Mouse (Mus musculus) ZHBTc4 (cell line): ENCODE data around the gene Zdhhc14.

Experiments
- DNase-seq: peaks from one replicate; pipeline ENCODE4 v3.0.0-alpha.2; 2011; ENCODE audit warnings: low read depth, low spot score

Zdhhc14 gene

GRCm38 (mm10) chr17:5504969-5505368 lies 12.6 kb downstream of the Zdhhc14 start:
- no peak for DNase-seq

DNA sequence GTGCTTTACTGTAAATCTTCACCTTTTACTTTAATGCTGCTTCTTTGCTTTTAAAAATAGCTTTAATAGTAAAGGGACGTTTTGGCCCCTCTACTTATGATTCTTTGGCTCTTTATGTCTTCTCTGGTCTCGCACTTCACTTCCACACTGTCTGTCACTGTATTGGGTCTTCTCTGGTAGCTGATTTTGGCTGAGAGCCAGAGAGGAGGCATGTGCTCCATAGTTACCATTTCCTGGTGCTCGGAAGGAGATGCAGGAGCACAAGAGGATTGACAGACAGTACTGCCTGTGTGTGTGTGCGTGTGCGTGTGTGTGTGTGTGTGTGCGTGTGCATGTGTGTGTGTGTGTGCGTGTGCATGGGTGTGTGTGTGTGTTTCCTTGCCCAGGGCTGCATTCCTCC lies 14.2 kb downstream of the Zdhhc14 start:
- DNase-seq: no peak

DNA sequence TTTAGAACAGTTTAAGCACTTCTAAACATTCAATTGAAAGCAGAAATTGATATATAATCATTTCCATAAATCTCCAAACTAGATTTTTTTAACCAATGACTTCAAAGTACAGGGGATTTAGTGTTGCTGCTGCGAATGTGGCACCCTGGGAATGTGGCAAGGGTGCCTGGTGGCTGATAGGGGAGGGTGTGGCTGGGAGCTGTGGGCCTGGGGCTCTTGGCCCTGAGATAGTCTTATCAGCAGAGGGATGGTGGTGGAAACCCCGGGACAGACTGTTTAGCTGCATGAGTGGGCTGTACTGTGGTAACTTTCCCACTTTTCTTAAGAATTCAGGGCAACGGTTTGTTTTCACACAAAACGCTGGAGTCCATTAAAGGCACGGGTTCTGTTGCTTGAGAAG lies 14.6 kb downstream of the Zdhhc14 start:
- DNase-seq: no peak

DNA sequence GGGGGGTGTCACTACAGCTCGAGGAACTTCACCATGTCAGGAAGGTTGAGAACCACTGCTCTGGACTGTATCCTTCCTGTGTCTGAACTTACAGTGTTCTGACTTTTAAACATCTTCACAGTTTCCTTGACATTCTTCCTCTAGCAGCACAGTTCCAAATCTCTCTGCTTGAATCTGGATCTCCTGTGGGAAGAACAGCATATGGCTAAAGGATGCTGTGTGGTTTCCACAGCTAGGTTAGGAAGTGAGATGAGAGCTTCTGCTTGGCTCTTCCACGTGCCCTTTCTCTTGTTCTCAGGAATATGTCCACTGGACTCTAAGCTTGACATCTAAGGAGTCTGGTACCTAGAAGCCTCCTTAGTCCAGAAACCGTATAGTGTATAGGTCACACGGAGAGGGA lies 15.7 kb downstream of the Zdhhc14 start:
- no peak for DNase-seq

DNA sequence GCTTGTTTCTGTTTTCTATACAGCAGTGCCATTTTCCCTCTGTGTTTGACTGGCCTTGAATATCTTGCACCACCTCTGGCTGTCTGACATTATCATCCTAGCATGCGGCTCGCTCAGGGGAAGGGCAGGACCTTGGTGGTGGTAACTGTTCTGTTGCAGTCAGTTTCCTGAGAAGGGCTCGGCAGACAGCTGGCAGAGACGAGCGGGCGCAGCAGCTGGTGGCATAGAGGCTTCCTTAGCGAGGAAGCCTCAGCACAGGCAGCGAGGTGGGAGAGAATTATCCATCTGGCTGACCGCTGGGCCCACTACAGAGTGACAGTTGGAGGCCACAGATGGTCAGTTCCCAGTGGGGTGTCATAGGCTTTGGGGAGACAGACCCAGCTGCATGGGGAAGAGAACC lies 18.2 kb downstream of the Zdhhc14 start:
- DNase-seq: no peak

DNA sequence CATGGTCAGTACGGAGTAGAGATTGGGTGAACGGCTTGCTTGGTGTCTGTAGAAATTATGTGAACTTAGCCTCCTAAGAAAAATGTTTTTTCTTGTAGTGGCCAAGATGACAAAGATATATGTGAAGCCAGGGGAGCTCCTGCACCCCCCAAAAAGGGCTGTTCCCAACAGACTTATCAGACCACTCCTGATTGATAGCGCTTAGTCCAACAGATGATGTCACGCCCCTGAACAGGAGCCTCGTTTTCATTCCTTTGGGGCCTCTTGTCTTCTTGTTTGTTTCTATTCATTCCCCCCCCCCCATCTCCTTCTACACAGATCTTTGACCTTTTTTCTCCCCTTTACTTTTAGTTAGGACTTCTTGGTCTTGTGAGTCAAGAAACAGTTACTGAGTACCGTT lies 19.4 kb downstream of the Zdhhc14 start:
- DNase-seq: no peak

GRCm38 (mm10) chr17:5519466-5519865 lies 27.1 kb downstream of the Zdhhc14 start:
- no peak for DNase-seq

- DNase-seq: no peak
Measured at GRCm38 (mm10) chr17:5519910-5520592, 27.7 kb downstream of the Zdhhc14 start.

GRCm38 (mm10) chr17:5521532-5521931 lies 29.2 kb downstream of the Zdhhc14 start:
- no peak for DNase-seq

DNA sequence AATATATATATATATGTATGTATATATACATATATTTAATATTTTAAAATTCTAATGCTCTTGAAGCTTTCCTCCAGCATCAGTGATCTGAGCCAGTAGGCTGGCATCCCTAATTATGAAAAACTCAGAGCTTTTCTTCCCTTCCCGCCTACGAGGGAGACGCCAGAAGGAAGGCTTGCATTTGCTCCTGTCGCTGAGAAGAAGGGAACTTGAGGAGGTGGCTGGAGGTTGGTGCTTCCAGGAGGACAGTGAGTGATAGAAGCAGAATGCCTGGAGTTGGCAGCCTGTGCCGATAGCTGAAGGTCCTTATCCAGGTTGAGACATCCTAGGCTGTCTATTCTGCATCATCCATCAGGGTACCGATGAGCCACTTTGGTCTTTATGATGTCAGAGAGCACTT lies 37.2 kb downstream of the Zdhhc14 start:
- no peak for DNase-seq

DNA sequence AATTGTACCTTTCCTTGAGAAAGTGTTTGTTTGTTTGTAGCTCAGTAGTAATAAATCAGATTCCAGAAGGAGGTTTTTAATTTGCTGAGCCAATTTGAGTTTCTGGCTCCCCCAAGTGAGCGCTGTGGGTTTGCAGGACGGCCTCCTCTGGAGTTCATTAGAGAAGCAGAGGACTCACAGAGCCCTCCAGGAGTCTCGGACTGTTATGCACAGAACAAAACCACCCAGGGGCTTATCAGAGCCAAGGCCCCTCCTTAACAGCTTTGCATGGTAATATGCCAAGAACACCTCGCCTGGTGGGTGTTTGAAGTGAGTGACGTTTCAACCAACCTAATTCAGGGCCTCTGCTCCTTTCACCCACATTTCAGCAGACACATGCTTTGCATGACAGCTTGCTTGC lies 40.5 kb downstream of the Zdhhc14 start:
- DNase-seq: no peak

GRCm38 (mm10) chr17:5535357-5535756 lies 43.0 kb downstream of the Zdhhc14 start:
- DNase-seq: peak; percentile 49

DNA sequence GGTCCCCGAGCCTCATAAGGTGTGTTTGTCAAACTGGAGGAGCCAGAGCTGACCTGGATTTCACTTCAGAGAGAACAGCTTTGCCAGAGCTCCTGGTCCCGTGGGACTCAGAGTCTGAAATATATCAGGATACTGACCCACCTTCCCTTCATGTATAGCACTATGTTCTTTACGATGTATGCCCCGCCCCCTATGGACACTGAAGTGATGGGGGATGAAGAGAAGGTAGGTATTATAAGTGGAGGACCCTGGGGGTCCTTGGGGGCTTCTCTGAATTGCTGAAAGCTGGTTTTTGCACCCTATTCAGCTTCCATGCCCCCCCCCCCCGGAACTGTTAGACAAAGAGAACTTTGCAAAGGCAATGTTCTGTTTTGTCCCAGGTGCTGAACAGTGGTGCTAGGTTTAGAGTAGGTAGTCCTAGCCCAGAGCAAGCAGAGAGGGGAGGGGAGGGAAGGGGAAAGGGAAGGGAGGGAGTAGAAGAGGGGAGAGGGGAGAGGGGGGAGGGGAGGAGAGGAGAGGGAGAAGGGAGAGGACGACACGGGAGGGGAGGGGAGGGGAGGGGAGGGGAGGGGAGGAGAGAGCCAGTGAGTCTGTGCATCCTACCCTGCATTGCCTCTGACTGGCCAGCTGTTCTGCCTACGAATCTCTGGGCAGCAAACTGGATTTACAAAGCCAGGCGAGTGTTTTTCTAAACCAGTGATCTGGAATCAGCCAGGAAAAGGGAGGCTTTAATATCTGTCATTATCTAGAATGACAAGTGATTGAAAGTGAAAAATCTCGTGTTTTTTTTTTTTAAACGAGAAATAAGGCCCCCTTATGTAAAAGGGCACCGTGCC lies 44.1 kb downstream of the Zdhhc14 start:
- DNase-seq: no peak

- DNase-seq: no peak
Measured at GRCm38 (mm10) chr17:5537095-5537575, 44.8 kb downstream of the Zdhhc14 start.

GRCm38 (mm10) chr17:5542177-5542576 lies 49.8 kb downstream of the Zdhhc14 start:
- DNase-seq: no peak

GRCm38 (mm10) chr17:5544065-5544464 lies 51.7 kb downstream of the Zdhhc14 start:
- DNase-seq: no peak

- no peak for DNase-seq
Measured at GRCm38 (mm10) chr17:5545065-5545464, 52.7 kb downstream of the Zdhhc14 start.

- DNase-seq: no peak
Measured at GRCm38 (mm10) chr17:5548546-5548945, 56.2 kb downstream of the Zdhhc14 start.

DNA sequence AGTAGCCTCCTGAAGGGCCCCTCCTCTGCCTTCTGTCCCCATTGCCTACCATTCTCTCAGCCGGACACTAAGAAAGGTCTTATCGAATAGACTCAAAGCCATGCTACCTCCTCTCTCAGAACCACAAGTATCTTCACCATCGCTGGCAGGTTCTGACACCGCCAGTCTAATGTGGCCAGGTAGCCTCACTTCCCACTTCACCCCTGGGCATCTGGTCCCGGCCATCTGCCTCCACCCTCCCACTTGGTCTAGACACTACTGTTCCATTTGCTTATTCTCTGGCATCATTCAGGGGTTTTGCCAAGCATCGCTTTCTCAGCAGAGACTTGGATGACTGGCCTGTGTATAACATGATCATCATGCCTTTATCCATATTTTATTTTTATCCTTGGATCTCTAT lies 57.1 kb downstream of the Zdhhc14 start:
- no peak for DNase-seq

DNA sequence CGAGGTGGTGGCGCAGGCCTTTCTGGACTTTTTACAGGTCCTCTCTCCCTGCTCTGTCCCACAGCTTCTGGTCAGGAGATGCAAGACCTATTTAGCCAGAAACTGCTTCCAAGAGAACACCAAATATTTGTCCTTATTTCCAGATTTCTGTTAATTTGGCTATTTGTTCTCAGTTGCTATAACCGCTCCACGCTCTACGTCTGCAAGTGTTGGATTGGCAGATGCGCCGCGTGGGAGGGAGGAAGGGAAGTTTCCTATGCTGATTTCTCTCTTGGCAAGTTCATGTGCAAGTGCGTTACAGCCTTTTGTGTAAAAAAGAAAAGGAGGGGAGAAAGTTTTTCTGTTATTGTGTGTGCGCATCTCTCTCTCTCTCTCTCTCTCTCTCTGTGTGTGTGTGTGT lies 58.1 kb downstream of the Zdhhc14 start:
- no peak for DNase-seq

DNA sequence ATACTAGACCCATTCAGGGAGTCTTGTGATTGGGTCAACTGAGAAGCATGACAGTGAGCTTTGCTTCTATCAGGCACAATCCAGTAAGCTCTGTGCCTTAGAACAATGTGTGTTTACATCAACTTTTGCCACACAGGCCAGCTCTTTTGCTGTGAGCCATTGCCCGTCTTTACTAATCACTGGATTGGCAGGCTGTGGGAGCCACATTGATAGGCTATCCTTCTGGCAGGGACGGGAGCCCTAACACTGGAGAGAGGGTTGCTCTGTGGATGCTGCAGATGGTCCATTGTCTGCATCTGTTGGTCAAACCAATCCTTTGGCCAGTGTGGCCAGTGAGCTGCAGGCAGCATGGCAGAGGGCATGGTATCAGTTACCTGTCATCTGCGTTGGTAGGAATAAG lies 58.8 kb downstream of the Zdhhc14 start:
- DNase-seq: no peak

DNA sequence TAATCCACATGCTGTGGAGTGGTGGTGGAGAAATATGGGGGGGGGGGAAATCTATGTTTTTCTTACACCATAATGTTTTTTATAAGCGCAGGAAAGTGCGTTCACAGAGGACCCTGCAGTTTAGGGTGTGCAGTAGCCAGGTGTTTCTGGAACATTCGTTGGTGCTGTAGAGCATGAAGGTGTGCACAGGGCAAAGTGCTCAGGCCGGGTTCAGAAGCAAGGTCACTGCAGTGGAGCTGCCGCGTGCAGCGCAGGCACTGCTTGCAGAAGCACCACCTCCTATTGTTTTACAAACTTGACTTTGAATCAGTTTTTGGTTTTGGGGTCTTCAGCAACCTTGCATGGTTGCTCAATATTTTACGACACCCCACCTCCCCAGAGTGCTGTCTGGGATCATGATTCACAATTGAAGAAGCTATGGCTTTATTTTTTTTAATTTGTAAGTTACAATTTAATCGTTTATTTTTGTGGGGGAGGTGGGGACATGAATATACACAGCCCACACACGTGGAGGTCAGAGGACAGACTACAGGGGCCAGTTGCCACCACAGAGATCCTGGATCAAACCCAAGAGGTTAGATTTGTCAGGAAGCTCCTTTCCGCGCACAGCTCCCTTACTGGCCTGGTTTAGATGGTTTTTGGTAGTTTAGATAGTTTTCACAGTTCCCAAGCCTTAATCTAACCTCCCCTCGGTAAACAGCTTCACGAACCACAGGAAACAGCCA lies 59.8 kb downstream of the Zdhhc14 start:
- no peak for DNase-seq
